Mouse (Mus musculus) right cerebral cortex, postnatal 36 days (tissue): Measurements from ENCODE around the gene Depdc5.
"Not testable (repeated sequence)": the region's sequence is repeated elsewhere in the genome, so short reads cannot be mapped to it uniquely, and the experiment has no call there.

Experiments used
- DNase-seq, 2 experiments: peaks; one replicate each; pipeline ENCODE4 v3.0.0; 2022; ENCODE audit warnings: low spot score in 2 of 2, mixed read lengths in 1 of 2

Depdc5 gene

DNA sequence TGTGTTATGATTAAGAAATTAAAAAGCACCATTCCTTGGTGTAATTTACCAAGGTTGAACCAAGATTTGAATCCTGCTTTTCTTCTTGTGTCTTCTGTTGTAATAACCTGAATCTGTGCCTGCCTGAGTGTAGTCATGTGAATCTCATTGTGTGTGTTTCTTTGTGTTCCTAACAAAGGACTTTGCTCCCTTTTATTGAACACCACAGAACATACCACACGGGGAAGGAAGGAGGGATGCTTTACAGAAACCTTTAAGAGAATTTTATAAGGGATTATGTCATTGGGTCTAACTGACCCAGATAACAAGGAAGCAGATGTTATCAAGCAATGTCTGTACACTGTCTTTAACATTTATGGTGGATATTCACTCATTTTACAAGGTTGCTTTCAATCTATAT lies 44.0 kb downstream of the Depdc5 start:
- no peak for DNase-seq

GRCm38 (mm10) chr5:32914071-32914470 lies 50.6 kb downstream of the Depdc5 start:
- DNase-seq, result no peak

DNA sequence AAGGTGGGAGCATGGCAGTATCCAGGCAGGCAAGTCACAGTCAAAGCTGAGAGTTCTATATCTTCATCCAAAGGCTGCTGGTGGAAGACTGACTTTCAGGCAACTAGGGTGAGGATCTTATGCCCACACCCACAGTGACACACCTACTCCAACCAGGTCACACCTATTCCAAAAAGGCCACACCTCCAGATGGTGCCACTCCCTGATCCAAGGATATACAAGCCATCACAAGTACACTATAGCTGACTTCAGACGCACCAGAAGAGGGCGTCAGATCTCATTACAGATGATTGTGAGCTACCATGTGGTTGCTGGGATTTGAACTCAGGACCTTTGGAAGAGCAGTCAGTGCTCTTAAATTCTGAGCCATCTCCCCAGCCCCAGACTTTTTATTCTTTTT lies 55.8 kb downstream of the Depdc5 start:
- DNase-seq, result not testable (repeated sequence)

- no peak for DNase-seq
These were observed 59.4 kb downstream of the Depdc5 start for GRCm38 (mm10) chr5:32922906-32923305.

DNA sequence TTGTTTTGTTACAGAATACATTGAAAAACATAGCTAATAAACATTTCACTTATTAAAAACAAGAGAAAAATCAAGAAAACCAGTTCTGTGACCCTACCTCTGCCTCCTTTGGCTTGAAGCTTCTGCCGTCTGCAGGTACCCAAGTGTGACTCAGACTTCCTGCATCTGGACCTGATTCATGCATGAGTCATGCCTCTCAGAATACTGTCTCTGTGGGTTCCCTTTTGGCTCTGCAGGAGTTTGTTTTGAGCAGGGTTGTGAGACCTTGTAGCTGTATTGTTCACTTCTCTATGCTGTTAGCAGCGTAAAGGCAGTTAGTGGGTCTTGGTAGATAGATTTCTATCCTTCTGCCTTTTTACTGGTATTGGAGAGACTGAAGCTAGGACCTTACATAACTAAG lies 67.3 kb downstream of the Depdc5 start:
- DNase-seq, result peak; percentile 54 to 70

DNA sequence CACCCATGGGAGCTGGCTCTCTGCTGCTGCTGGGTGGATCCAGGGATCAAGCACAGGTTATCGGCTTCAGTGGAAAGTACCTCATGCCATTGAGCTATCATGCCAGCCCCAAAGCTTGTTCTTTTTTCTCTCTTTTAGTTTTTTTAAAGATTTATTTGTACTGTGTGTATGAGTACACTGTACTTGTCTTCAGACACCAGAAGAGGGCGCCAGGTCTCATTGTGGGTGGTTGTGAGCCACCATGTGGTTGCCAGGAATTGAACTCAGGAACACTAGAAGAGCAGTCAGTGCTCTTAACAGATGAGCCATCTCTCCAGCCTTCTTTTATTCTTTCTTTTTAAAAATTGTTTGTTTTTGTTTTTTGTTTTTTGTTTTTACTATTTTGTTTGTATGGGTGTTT lies 71.2 kb downstream of the Depdc5 start:
- no peak for DNase-seq

GRCm38 (mm10) chr5:32940586-32940985 lies 77.1 kb downstream of the Depdc5 start:
- DNase-seq, result no peak

- DNase-seq, result no peak
These were observed 77.9 kb downstream of the Depdc5 start for GRCm38 (mm10) chr5:32941209-32941924.

GRCm38 (mm10) chr5:32950077-32950476 lies 86.6 kb downstream of the Depdc5 start:
- peak in 1 of 2 experiments; percentile 43 for DNase-seq

- no peak for DNase-seq
These were observed 87.3 kb downstream of the Depdc5 start for GRCm38 (mm10) chr5:32950702-32951274.

- DNase-seq, result no peak
These were observed 92.2 kb downstream of the Depdc5 start for GRCm38 (mm10) chr5:32955716-32956115.

- no peak for DNase-seq
These were observed 98.1 kb downstream of the Depdc5 start for GRCm38 (mm10) chr5:32961616-32962015.

DNA sequence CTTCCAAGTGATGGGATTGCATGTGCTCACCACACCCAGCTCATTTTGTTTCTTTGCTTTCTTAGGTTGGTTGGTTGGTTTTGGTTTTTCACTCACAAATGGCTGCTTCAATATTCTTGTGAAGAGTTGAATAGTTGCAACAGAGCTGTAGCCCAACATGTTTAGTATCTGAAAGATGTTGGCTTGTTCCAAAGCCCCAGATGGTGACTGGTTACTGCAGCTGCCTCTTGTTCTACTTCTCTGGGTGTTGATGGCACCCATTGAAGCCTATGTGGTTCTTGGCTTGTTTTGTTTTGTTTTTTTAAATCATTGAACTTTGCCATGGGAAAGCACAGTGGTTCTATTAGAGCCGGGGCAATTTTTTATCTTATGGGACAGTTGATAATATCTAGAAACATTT lies 99.1 kb downstream of the Depdc5 start:
- DNase-seq, result no peak

DNA sequence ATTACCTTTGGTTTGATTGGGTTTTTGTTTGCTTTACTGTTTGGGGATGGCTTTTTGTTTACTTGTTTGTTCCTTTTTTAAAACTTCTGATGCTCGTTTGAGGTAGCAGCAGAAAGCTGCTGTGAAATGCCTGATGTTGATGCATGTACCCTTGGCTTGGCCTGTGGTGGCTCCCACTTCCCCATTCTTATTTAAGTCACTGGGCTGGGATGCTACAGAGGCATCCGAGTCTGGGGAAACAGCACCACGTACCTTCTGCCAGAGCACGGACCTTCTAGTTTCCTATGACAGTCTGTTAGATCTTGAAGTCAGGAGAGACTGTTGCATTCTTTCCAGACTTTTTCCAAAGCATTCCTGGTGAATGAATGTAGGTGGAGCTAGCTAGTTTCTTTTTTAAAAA lies 113.0 kb downstream of the Depdc5 start:
- DNase-seq, result no peak

DNA sequence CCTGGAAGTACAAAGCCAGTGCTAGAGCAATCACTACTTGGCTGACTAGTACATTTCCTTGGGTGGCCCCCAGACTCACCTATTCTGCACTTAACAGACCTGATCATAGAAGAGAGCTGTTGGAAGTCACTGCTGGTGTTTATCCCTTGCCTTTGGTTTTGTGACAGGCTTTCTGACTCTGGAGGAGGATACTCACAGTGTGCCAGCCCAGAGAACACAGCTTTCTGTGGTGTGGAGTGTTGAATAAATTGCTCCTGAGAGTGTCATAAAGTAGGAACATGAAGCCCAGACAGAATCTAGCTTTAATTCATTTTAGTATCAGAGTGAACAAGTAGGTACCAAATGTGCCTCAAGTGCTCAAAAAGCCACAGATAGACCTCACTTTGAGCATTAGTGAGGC lies 113.7 kb downstream of the Depdc5 start:
- DNase-seq, result no peak

GRCm38 (mm10) chr5:32985379-32985778 lies 121.9 kb downstream of the Depdc5 start:
- DNase-seq, result no peak

- no peak for DNase-seq
These were observed 124.4 kb downstream of the Depdc5 start for GRCm38 (mm10) chr5:32987873-32988272.

DNA sequence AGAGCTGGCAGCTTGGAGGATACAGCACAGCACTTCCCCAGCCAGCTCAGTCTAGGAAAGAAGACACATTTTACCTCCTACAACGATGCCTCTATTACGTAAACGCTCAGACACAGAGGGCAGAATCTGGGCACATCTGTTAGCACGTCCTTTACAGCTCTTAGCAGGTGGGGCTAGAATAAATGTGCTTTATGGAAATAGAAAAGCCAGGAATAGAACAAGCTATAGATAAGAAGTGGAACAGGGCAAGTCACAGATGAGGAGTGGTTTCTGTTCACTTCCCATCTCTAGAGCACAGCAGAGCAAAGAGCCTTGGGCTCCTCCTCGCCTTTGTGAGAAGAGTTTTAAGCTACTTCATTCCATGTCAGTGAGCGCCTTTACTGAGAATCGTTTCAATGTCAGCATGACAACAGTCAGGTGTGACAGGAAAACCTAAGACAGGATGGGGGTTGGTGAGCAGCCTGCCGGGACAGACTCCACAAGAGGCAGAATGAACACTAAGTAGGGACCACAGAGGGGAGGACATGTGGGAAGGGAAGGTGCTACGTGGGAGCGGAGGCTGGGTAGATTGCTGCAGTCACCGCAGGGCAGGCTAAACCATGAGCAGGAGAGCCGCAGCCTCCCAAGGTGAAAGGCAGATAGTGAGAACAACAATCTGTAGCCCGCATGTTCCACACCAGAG lies 126.6 kb downstream of the Depdc5 start:
- DNase-seq, result peak; percentile 63 to 80

- DNase-seq, result peak; percentile 64 to 79
These were observed 127.7 kb downstream of the Depdc5 start for GRCm38 (mm10) chr5:32991152-32991551.

- DNase-seq, result no peak
These were observed 131.0 kb downstream of the Depdc5 start for GRCm38 (mm10) chr5:32994471-32994870.

- no peak for DNase-seq
These were observed 132.3 kb downstream of the Depdc5 start for GRCm38 (mm10) chr5:32995756-32996155.

DNA sequence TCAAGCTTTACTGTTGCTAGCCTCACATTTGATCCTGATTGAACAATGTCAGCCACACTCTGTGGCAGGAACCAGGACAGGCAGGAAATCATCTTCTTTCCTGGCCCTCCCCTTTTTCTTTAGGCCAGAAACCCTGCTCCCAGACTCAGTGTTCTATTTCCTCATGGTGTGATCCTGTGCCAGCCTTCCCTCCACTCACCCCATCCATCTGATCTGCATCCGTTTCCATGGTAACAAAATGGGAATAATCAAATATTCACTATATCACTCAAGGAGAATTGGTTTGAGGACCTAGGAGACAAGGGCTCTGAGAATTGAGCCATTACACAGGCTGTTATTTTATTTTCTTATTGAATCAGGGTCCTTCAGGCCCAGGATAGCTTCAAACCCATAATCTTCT lies 133.1 kb downstream of the Depdc5 start:
- no peak for DNase-seq

DNA sequence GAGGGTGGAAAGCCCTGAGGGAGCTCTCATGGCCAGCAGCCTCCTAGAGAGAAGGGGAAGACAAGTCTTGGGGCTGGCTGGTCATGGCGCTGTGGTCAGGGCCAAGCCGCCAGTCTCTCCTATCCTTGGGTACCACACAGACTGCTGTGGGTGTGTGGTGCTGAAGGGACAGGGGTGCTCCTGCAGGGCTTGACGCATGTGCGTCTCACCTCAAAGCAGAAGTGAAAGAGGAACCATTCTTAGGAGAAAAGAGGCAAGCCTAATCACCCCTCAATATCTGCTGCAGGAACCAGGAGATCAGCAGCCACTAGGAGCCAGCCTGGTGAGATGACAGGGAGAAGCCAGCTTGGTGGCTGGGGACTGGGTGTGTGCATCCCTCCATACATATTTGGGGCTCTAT lies 134.2 kb downstream of the Depdc5 start:
- DNase-seq, result no peak
